Mouse (Mus musculus) bone marrow macrophage, adult 2 months (primary cell): Measurements from ENCODE around the gene Chek2. TPM values are rescaled to one million over a fixed set of nuclear protein-coding genes. Genes with fewer than 3 reads are reported as not detected.
A peak's percentile ranks its signal among the peaks of the same experiment; 100 is the strongest.
"Not testable (repeated sequence)": the region's sequence is repeated elsewhere in the genome, so short reads cannot be mapped to it uniquely, and the experiment has no call there.

Source experiments
- H3K27ac ChIP-seq: 2 replicates; pipeline ENCODE4 v1.5.1; 2012; ENCODE audit warnings: low read depth, low read length; ENCODE audit not compliant: insufficient read depth
- H3K4me1 ChIP-seq: 2 replicates; pipeline ENCODE4 v1.6.1; 2012; ENCODE audit warnings: low read length; ENCODE audit not compliant: control insufficient read depth, insufficient read depth
- H3K4me3 ChIP-seq: 2 replicates; pipeline ENCODE4 v1.5.1; 2012; ENCODE audit warnings: mild to moderate bottlenecking, low read length, moderate library complexity; ENCODE audit not compliant: insufficient read depth
- CTCF ChIP-seq: IDR thresholded peaks from 2 replicates; pipeline ENCODE4 v1.5.1; 2012; ENCODE audit warnings: low read depth, mild to moderate bottlenecking, low read length, moderate library complexity
- POLR2A ChIP-seq: IDR thresholded peaks from 2 replicates; pipeline ENCODE4 v1.6.1; 2012; ENCODE audit warnings: mild to moderate bottlenecking, low read depth, low read length, borderline replicate concordance
- polyA plus RNA-seq: library from polyadenylated mRNA; stranded (reverse); fragments of >200 nt; gene quantifications from 2 replicates; pipeline ENCODE4 v1.2.4, GENCODE M21; 2012; ENCODE audit not compliant: missing spikeins, insufficient read depth, insufficient read length

Chek2 gene
- polyA plus RNA-seq, 1 experiment: 33.5 TPM

DNA sequence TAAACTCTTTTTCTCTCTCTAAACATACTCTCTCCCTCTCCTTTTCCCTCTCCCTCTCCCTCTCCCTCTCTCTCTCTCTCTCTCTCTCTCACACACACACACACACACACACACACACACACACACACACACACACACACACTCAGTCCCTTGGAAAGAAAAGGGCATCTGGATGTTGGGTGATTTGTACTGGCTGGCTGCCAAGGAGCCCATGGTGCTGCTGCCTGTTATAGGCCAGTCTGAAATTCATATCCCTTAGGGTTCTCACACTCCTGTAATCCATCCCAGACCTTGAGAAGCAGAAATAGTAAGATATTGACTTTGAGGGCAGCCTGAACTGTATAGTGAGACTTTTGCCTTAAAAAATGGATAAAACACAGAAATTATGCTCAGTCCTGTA lies 34.9 kb downstream of the Chek2 start:
- Histone ChIP-seq H3K4me1 (no peaks in the 10 kb centered on the region), H3K4me3 (no peak overlapping the region), H3K27ac (no peak overlapping the region)
- no peak for TF ChIP-seq CTCF
- TF ChIP-seq POLR2A: no peak

- no peak for TF ChIP-seq POLR2A
- TF ChIP-seq CTCF: no peak
- Histone ChIP-seq H3K4me3 (no peak overlapping the region), H3K27ac (no peak overlapping the region), H3K4me1 (no peaks in the 10 kb centered on the region)
Observed at GRCm38 (mm10) chr5:110875286-110875685, 35.5 kb downstream of the Chek2 start.

DNA sequence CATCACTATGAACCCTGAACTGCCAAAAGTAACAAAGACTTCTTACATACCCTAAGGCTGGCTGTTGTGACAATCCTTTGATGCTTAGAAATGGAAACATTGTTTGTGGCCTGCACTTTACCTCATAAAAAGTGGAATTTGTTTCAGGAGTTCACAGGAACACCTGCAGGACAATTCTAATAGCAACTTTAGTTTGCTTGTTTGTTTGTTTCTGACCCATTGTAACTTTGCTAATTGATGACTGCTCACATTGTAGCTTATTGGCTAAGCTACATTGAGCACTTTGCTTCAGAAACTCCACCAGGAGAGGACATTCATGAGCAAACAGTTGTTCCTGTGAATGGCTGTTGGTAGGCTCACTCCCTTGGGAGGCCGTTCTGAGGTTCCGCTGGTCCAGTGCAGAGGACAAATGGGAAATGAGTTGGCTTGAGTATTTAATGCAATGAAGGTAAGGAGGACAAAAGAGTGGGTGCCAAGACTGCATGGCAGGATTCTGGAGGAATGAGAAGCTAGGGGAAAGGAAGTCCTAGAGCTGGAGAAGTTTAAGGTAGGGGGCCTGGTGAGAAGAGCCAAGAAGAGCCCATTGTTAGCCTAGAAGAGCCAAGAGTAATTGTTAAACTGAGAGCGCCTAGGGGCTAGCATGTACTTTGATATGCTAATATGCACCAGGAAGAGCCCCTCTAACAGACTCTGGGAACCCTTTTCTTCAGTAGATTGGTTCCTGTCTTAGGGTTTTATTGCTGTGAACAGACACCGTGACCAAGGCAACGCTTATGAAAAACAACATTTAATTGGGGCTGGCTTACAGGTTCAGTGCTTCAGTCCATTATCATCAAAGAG lies 38.1 kb downstream of the Chek2 start:
- no peak for TF ChIP-seq CTCF
- TF ChIP-seq POLR2A: no peak
- no peak overlapping the region for H3K4me3 ChIP-seq
- no peak overlapping the region for H3K27ac ChIP-seq
- no peaks in the 10 kb centered on the region for H3K4me1 ChIP-seq

- not testable (repeated sequence) for H3K4me1 ChIP-seq, H3K4me3 ChIP-seq, H3K27ac ChIP-seq
Observed at GRCm38 (mm10) chr5:110878526-110878925, 38.7 kb downstream of the Chek2 start.

DNA sequence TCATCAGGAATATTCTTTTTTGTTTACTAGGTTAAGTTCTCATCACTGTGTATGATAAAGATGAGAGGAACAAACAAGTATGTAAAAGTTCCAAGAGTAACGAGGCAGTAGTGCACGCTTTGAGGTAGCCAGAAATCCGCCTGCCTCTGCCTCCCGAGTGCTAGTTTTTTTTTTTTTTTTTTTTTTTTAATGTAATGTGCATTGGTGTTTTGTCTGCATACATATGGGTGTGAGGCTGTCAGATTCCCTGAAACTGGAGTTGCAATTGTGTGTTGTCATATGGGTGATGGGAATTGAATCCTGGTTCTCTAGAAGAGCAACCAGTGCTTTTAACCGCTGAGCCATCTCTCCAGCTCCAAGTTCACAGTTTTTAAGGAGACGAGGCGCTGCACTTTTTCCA lies 39.3 kb downstream of the Chek2 start:
- no peaks in the 10 kb centered on the region for H3K4me1 ChIP-seq
- peak overlapping the region; percentile 80 for H3K4me3 ChIP-seq
- H3K27ac ChIP-seq: no peak overlapping the region
- TF ChIP-seq POLR2A: no peak
- TF ChIP-seq CTCF: no peak

DNA sequence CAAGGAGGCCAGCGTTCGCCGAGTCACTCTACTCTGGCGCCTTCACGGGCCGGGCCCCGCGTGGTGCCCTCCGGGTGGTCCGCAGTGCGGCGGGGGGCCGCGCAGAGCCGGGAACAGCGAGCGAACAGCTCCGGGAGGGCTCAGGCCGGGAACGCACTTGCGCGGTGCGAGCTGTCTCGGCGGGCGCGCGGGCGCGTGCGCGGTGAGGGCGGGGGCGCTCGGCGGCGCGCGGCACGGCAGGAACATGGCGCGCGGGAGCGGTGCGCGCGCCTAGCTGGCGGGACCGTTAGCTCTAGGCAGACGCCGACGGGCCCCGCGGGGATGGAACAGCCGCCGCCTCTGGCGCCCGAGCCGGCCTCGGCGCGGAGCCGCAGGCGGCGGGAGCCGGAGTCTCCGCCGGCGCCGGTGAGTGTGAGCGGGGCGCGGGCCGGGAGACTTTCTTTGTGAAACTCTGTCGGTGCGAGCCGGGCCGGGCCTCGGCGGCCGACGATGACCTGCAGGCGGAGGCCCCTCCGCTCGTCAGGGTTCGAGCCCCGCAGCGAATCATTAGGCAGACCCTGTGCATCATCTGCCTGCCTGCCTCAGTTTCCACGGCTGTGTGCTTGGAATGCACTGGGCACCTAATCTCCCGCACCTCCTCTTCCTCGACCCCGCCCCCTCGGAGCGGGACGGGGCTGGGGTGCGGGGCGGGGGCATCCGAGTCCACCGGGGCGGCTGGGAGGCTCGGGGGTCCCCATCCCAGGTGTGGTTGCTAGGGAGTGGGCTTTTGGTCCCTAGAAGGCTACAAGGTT lies 40.0 kb downstream of the Chek2 start, which contains the start of gene Ttc28:
TSS of gene Ttc28 (plus strand) at position 220 of the 791 bp plus-strand sequence.
- H3K4me3 ChIP-seq: peak within 1 kb of the TSS; percentile 80
- no peaks in the 10 kb centered on the region for H3K4me1 ChIP-seq
- H3K27ac ChIP-seq: no peak within 1 kb of the TSS
- TF ChIP-seq CTCF: no peak
- no peak for TF ChIP-seq POLR2A

DNA sequence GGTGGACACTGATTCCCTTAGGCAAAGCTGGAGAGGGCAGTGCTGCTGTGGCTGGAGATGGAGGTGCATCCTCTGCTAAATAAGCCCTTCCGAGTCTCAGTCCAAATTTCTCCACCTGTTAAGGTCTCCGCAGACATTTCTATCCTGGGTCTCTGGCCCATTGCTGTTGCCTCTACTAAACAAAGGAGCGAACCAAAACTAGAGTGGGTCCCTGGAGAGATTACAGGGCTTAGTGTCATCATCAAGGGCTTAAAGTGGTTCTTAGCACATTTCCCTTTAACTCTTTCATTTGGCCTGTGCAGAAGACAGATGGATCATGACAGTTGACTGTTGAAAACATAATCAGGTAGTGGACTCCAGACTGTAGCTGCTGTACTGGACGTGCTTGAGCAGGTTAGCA lies 48.8 kb downstream of the Chek2 start:
- no peak overlapping the region for H3K4me3 ChIP-seq
- TF ChIP-seq CTCF: no peak
- TF ChIP-seq POLR2A: no peak
- H3K4me1 ChIP-seq: peaks cover 5% of the 10 kb centered on the region
- H3K27ac ChIP-seq: no peak overlapping the region

GRCm38 (mm10) chr5:110889945-110890344 lies 50.2 kb downstream of the Chek2 start:
- no peak for TF ChIP-seq CTCF
- no peak for TF ChIP-seq POLR2A
- Histone ChIP-seq H3K4me1 (peaks cover 5% of the 10 kb centered on the region), H3K27ac (no peak overlapping the region), H3K4me3 (no peak overlapping the region)

- TF ChIP-seq CTCF (no peak), POLR2A (no peak)
- H3K4me1 ChIP-seq: peaks cover 5% of the 10 kb centered on the region
- no peak overlapping the region for H3K4me3 ChIP-seq
- no peak overlapping the region for H3K27ac ChIP-seq
Observed at GRCm38 (mm10) chr5:110890561-110890960, 50.8 kb downstream of the Chek2 start.
